Mouse (Mus musculus) embryonic facial prominence, embryonic 14.5 days (tissue): ENCODE results near the gene Saa3. TPM values are rescaled to one million over a fixed set of nuclear protein-coding genes. Genes with fewer than 3 reads are reported as not detected.
"Not testable (repeated sequence)": the region's sequence is repeated elsewhere in the genome, so short reads cannot be mapped to it uniquely, and the experiment has no call there.

Experiments used
- ATAC-seq: fragments of 200-750 bp; cut with Nextera tagmentation; 2 replicates; pipeline ENCODE4 v1.8.0; 2017; ENCODE audit warnings: low read depth, moderate number of reproducible peaks, moderate TSS enrichment
- DNase-seq: peaks from one replicate; pipeline ENCODE4 v3.0.0-alpha.2; 2015; ENCODE audit warnings: low spot score
- H3K27ac ChIP-seq: fragments of 300-500 bp; sonication (generic); replicated peaks from 2 replicates; pipeline ENCODE4 v1.5.1; 2014; ENCODE audit warnings: low read depth, mild to moderate bottlenecking, low read length, moderate library complexity
- H3K27me3 ChIP-seq: fragments of 300-500 bp; sonication (generic); replicated peaks from 2 replicates; pipeline ENCODE4 v1.6.1; 2014; ENCODE audit warnings: low read length; ENCODE audit not compliant: control insufficient read depth, insufficient read depth
- H3K36me3 ChIP-seq: fragments of 300-500 bp; sonication (generic); 2 replicates; pipeline ENCODE4 v1.6.1; 2014; ENCODE audit warnings: low read length, mixed read lengths; ENCODE audit not compliant: control insufficient read depth, insufficient read depth
- H3K4me1 ChIP-seq: fragments of 300-500 bp; sonication (generic); 2 replicates; pipeline ENCODE4 v1.6.1; 2014; ENCODE audit warnings: antibody characterized with exemption, low read length; ENCODE audit not compliant: control insufficient read depth, insufficient read depth
- H3K4me2 ChIP-seq: fragments of 300-500 bp; sonication (generic); 2 replicates; pipeline ENCODE4 v1.6.1; 2014; ENCODE audit warnings: low read depth, mild to moderate bottlenecking, low read length, moderate library complexity, mixed read lengths
- H3K4me3 ChIP-seq: fragments of 300-500 bp; sonication (generic); 2 replicates; pipeline ENCODE4 v1.5.1; 2014; ENCODE audit warnings: low read depth, mild to moderate bottlenecking, low read length
- H3K9ac ChIP-seq: fragments of 300-500 bp; sonication (generic); 2 replicates; pipeline ENCODE4 v1.6.1; 2014; ENCODE audit warnings: low read depth, mild to moderate bottlenecking, low read length, moderate library complexity, mixed read lengths
- H3K9me3 ChIP-seq: fragments of 300-500 bp; sonication (generic); 2 replicates; pipeline ENCODE4 v1.6.1; 2016; ENCODE audit warnings: low read length; ENCODE audit not compliant: control insufficient read depth
- whole genome bisulfite sequencing: fragments of 180-500 bp; shearing (Covaris S2); extraction: QIAGEN DNeasy Blood & Tissue Kit; methylation state at CpG from one replicate; pipeline ENCODE4 v1.1.7; 2014; 5-methylcytosine and 5-hydroxymethylcytosine counted together
- polyA plus RNA-seq: library from polyadenylated mRNA; unstranded; fragments of >200 nt; fragmentation: Nextera tagmentation; extraction: Ambion mirVana; gene quantifications from 2 replicates; pipeline ENCODE4 v1.2.1, GENCODE M21; 2014

The Saa3 gene
- polyA plus RNA-seq, 1 experiment from 2014 or later, result 0.61 TPM

DNA sequence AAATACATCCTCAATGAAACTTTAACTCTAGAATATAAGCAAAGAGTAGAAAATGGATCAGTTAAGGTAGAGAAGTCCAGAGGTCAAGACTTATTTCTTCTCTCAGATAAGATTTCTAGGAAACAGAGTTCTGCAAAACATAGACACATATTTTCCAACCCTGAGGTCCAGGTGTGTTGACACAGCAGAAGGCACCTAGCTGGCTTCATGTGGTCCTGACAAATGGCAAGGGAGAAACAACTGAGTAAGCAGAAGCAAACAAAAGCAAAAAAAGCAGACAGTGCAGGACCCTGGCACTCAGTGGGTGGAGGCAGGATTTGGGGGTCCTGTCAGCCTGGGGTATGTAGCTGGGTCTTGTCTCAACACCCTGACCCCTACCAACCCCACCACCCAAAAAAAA lies 34.8 kb downstream of the Saa3 start:
- H3K4me2 ChIP-seq, result no peak overlapping the region
- ATAC-seq (no peak), DNase-seq (no peak)
- H3K27me3 ChIP-seq, result no peaks in the 10 kb centered on the region
- no peak overlapping the region for H3K27ac ChIP-seq
- no peaks in the 10 kb centered on the region for H3K36me3 ChIP-seq
- no peak overlapping the region for H3K4me3 ChIP-seq
- no peak overlapping the region for H3K9ac ChIP-seq
- no peaks in the 10 kb centered on the region for H3K4me1 ChIP-seq
- H3K9me3 ChIP-seq, result no peaks in the 10 kb centered on the region

DNA sequence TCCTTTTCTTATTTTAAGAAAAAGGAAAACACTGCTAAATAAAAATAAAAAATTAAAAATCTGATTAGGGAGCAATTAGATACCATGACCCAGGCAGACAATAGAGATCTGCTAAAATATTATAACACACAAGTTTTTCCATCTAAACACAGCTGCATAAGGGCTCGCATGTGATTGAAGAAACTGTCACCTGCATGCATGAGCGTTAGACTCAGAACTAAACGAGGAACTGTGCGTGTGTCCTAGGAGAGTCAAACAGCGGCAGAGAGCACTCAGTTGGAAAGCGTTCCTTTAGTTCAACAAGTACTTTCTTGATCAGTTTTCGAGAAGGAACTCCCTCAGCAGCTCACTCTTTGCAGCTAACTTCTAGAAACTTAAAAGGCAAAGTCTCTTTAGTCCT lies 36.5 kb downstream of the Saa3 start:
- ATAC-seq, H3K36me3 ChIP-seq, H3K9me3 ChIP-seq, DNase-seq, H3K4me1 ChIP-seq, H3K27me3 ChIP-seq, H3K4me2 ChIP-seq, H3K4me3 ChIP-seq, H3K9ac ChIP-seq, H3K27ac ChIP-seq: not testable (repeated sequence)
- WGBS, result 83% methylated on average over 7 of the region's 7 CpGs

DNA sequence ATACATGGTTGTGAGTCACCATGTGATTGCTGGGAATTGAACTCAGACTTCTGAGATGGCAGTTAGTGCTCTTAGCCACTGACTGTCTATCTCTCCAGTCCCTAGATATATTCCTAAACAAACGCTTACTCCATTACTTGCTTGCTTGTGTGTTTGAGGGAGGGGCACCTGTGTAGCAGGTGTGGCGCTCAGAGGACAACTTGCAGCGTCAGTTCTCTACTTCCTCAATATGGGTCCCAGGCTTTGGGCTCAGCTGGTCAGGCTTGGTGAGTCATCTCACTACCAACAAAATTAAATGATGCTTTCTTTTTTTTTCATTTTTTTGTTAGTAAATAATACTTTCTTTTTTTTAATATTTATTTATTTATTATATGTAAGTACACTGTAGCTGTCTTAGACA lies 37.1 kb downstream of the Saa3 start:
- DNase-seq (no peak), ATAC-seq (no peak)
- Histone ChIP-seq H3K9ac (no peak overlapping the region), H3K9me3 (no peaks in the 10 kb centered on the region), H3K4me2 (no peak overlapping the region), H3K27me3 (no peaks in the 10 kb centered on the region), H3K27ac (no peak overlapping the region), H3K4me3 (no peak overlapping the region), H3K36me3 (no peaks in the 10 kb centered on the region), H3K4me1 (no peaks in the 10 kb centered on the region)
- WGBS, result 89% methylated on average over 3 of the region's 3 CpGs

DNA sequence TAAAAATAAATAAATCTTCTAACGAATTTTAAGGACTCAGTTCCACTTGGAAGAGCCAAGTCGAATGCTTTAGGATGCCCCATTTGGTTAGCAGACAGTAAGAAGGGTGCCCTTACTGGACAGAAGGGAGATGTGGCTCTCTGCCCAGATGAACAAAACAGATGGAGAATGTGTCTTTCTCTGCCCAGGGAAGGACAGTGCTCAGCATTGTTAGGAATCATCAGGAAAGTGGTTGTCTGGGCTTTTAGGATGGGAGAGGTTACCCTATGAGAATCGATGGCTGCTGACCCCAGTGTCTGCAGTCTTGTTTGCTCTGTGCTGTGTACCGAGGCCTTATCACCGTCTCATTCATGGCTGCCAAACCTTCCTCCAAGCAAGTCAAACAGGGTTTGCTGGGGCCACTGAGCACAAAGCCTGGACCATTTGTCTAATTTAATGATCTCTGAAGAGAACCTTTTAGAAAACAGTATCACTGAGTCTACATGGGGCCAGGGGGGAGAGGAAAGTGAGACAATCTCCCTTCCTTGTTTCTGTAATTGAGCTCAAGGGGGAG lies 38.6 kb downstream of the Saa3 start:
- ATAC-seq (no peak), DNase-seq (no peak)

DNA sequence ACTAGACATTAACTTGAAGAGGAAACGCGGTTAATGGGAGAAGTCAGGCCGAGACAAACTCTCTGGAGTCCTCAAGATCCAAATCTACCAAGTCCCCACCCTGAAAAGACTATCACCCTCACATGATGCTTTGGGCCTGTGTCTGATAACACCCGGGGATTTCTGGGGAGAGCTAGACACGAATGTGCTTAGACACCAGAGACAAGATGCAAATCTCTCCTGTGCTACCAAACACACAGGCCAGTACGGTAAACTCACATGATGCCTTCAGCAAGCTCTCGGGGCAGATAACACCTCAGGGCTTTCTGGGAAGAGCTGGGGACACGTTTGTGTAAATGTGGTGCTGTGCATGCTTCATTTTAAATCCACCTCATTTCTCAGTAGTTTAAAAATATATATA lies 39.6 kb downstream of the Saa3 start:
- no peak for ATAC-seq

More for the DNA sequence above, 38.6 kb downstream of the Saa3 start:
- Histone ChIP-seq H3K36me3 (no peaks in the 10 kb centered on the region), H3K9me3 (no peaks in the 10 kb centered on the region), H3K4me3 (no peak overlapping the region), H3K4me2 (no peak overlapping the region), H3K27ac (no peak overlapping the region), H3K27me3 (no peaks in the 10 kb centered on the region), H3K4me1 (peaks cover 5% of the 10 kb centered on the region; the same call in 1 of the 2 replicates), H3K9ac (no peak overlapping the region)
- WGBS, result 70% methylated on average over 5 of the region's 5 CpGs

DNA sequence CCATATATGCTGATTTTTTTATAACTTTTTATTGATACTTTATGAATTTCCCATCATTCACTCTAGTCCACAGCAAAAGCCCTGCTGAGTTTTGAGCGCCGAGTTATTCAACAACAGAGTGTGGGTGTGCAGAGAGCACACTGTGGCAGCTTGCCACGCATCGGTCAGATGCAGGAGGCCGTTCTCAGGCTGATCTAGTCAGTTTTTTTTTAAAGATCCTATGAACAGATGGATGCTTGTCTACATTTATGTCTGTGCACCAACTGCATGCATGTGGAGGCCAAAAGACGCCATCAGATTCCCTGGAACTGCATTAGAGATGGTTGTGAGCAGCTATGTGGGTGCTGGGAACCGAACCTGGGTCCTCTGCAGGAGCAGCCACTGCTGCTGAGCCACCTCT lies 40.4 kb downstream of the Saa3 start:
- 92% methylated on average over 7 of the region's 7 CpGs for WGBS
- Histone ChIP-seq H3K4me1 (peaks cover 5% of the 10 kb centered on the region; the same call in 1 of the 2 replicates), H3K9me3 (no peaks in the 10 kb centered on the region), H3K27ac (no peak overlapping the region), H3K36me3 (no peaks in the 10 kb centered on the region), H3K4me3 (no peak overlapping the region), H3K4me2 (no peak overlapping the region), H3K9ac (no peak overlapping the region), H3K27me3 (no peaks in the 10 kb centered on the region)
- DNase-seq (no peak), ATAC-seq (no peak)

More for the DNA sequence above, 39.6 kb downstream of the Saa3 start:
- H3K4me2 ChIP-seq, result no peak overlapping the region
- H3K4me3 ChIP-seq, result no peak overlapping the region
- no peak overlapping the region for H3K27ac ChIP-seq
- no peak overlapping the region for H3K9ac ChIP-seq
- H3K27me3 ChIP-seq, result no peaks in the 10 kb centered on the region
- peaks cover 5% of the 10 kb centered on the region; the same call in 1 of the 2 replicates for H3K4me1 ChIP-seq
- H3K9me3 ChIP-seq, result no peaks in the 10 kb centered on the region
- DNase-seq, result no peak
- WGBS, result 81% methylated on average over 8 of the region's 8 CpGs
- no peaks in the 10 kb centered on the region for H3K36me3 ChIP-seq

DNA sequence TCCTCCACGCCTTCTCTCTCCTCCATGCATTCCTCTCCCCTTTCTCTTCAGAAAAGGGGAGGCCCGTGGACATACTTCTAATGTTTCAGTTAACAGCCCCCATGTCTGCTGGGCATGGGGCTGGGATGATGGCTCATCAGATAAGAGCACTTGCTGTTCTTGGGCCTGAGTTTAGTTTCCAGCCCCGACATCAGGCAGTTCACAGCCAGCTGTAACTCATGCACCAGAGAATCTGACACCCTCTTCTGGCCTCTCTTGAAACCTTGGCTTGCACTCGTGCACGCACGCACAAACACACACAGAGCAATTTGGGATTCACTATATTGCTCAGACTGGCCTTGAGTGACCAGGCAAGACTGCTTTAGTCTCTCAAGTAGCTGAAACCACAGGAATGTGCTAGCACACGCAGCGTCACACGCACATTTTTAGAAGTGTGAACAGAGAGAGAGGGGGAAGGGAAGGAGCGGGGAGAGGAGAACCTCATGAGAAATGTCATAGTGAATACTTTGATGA lies 43.3 kb downstream of the Saa3 start, which contains the start of gene Tph1:
TSS of gene Tph1 (minus strand) at position 378 of the 513 bp plus-strand sequence.
- Histone ChIP-seq H3K36me3 (no peaks in the 10 kb centered on the region), H3K4me1 (peaks cover 5% of the 10 kb centered on the region; the same call in 1 of the 2 replicates), H3K4me2 (no peak within 1 kb of the TSS), H3K27ac (no peak within 1 kb of the TSS), H3K27me3 (peaks cover 8% of the 10 kb centered on the region; the same call in 1 of the 2 replicates), H3K9ac (no peak within 1 kb of the TSS), H3K4me3 (no peak within 1 kb of the TSS), H3K9me3 (no peaks in the 10 kb centered on the region)
- 27% methylated on average over 10 of the region's 10 CpGs for WGBS
- ATAC-seq, result no peak
- DNase-seq, result peak; percentile 19

DNA sequence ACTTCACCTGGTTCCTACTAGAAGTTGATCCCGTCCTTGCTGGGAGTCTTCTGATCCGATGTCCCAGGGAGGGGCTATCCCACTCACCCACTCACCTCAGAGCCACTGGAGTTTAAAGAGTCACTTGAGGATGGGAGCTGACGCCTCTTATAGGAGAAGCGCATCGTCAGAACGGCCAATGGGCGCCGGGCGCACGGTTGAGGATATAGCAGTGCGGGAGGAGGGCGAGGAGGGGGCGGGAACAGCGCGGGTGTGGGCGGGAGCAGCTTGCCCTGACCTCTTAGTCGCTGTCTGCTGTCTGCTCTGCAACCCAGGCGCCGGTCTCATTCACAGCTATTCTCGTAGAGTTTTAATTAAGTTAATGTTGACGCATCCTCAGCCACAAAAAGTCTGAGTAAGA lies 48.2 kb downstream of the Saa3 start:
- peaks cover 2% of the 10 kb centered on the region; the same call in 1 of the 2 replicates for H3K4me1 ChIP-seq
- peak overlapping the region; percentile 34 for H3K4me2 ChIP-seq
- no peak overlapping the region for H3K27ac ChIP-seq
- no peak overlapping the region for H3K9ac ChIP-seq
- H3K9me3 ChIP-seq, result no peaks in the 10 kb centered on the region
- H3K36me3 ChIP-seq, result no peaks in the 10 kb centered on the region
- no peak overlapping the region for H3K4me3 ChIP-seq
- WGBS, result 2% methylated on average over 19 of the region's 21 CpGs
- no peak for ATAC-seq
- H3K27me3 ChIP-seq, result peaks cover 19% of the 10 kb centered on the region; the same call in 1 of the 2 replicates
- DNase-seq, result peak; percentile 25

DNA sequence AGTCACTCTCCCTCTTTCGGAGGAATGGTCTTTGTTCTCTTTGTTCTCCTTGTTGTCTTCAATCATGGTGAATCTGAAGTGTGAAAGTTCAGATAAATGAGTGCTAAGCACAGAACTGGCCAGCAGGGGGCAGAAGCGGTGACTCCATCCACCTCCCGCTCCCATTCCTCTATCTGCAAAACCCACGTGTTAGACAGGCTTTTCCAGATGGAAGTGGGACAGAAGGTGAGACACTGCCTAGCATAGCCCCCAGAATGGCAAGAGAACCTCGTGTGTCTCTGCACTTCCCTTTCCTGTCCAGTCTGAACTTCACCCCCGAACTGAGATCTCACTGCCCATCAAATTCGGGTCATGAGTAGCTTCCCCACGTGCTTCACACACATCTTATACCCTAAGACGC lies 50.3 kb downstream of the Saa3 start:
- ATAC-seq (no peak), DNase-seq (peak; percentile 17)
- H3K4me2 ChIP-seq, result no peak overlapping the region
- H3K4me3 ChIP-seq, result no peak overlapping the region
- peaks cover 20% of the 10 kb centered on the region; the same call in 1 of the 2 replicates for H3K27me3 ChIP-seq
- H3K9ac ChIP-seq, result no peak overlapping the region
- no peaks in the 10 kb centered on the region for H3K9me3 ChIP-seq
- no peaks in the 10 kb centered on the region for H3K36me3 ChIP-seq
- no peak overlapping the region for H3K27ac ChIP-seq
- no peaks in the 10 kb centered on the region for H3K4me1 ChIP-seq
- 38% methylated on average over 9 of the region's 9 CpGs for WGBS
